Mouse (Mus musculus) liver, embryonic 14.5 days (tissue): ENCODE results near the gene 1700067P10Rik. TPM values are rescaled to one million over a fixed set of nuclear protein-coding genes. Genes with fewer than 3 reads are reported as not detected.

Source experiments
- ATAC-seq: fragments of 200-750 bp; cut with Nextera tagmentation; 2 replicates; pipeline ENCODE4 v1.8.0; 2017; ENCODE audit warnings: moderate number of reproducible peaks, mild to moderate bottlenecking, moderate library complexity; ENCODE audit not compliant: insufficient read depth
- DNase-seq, 3 experiments: peaks; one replicate each; pipeline ENCODE4 v3.0.0-alpha.2; 2012 to 2013; ENCODE audit warnings: low read depth in 3 of 3, low spot score in 3 of 3
- H3K27ac ChIP-seq: fragments of 300-500 bp; sonication (generic); 2 replicates; pipeline ENCODE4 v1.5.1; 2014; ENCODE audit warnings: moderate library complexity, mild to moderate bottlenecking, control low read depth, inconsistent platforms
- H3K27me3 ChIP-seq: fragments of 300-500 bp; sonication (generic); 2 replicates; pipeline ENCODE4 v1.6.1; 2014; ENCODE audit warnings: mild to moderate bottlenecking, low read length, moderate library complexity; ENCODE audit not compliant: control insufficient read depth, insufficient read depth
- H3K36me3 ChIP-seq: fragments of 300-500 bp; sonication (generic); replicated peaks from 2 replicates; pipeline ENCODE4 v1.6.1; 2014; ENCODE audit warnings: low read depth; ENCODE audit not compliant: control insufficient read depth, insufficient read depth
- H3K4me1 ChIP-seq, 2 experiments: fragments of 200-500 bp in 1 of 2; fragments of 300-500 bp in 1 of 2; sonication (generic) in 1 of 2; replicated peaks; 2 replicates each; pipeline ENCODE4 v1.6.1; 2012 to 2014; ENCODE audit warnings: antibody characterized with exemption in 1 of 2, inconsistent platforms in 1 of 2, low read length in 1 of 2; ENCODE audit not compliant: control insufficient read depth in 2 of 2, insufficient read depth in 2 of 2
- H3K4me2 ChIP-seq: fragments of 300-500 bp; sonication (generic); 2 replicates; pipeline ENCODE4 v1.6.1; 2014; ENCODE audit warnings: low read depth, mild to moderate bottlenecking, control low read depth, moderate library complexity
- H3K4me3 ChIP-seq, 2 experiments: fragments of 200-500 bp in 1 of 2; fragments of 300-500 bp in 1 of 2; sonication (generic) in 1 of 2; 2 replicates each; pipeline ENCODE4 v1.5.1; 2012 to 2014; ENCODE audit warnings: low read depth in 2 of 2, low read length in 2 of 2, mild to moderate bottlenecking in 2 of 2, control low read depth in 1 of 2, inconsistent platforms in 1 of 2, moderate library complexity in 1 of 2; ENCODE audit not compliant: insufficient read depth in 1 of 2
- H3K9ac ChIP-seq: fragments of 300-500 bp; sonication (generic); replicated peaks from 2 replicates; pipeline ENCODE4 v1.6.1; 2014; ENCODE audit warnings: mild to moderate bottlenecking, control low read depth, moderate library complexity
- H3K9me3 ChIP-seq: fragments of 300-500 bp; sonication (generic); 2 replicates; pipeline ENCODE4 v1.6.1; 2016; ENCODE audit warnings: low read length, mixed read lengths; ENCODE audit not compliant: control insufficient read depth
- CTCF ChIP-seq: IDR thresholded peaks from 2 replicates; pipeline ENCODE4 v1.5.1; 2016; ENCODE audit warnings: antibody characterized with exemption, low read depth, control low read depth
- EP300 ChIP-seq: IDR thresholded peaks from 2 replicates; pipeline ENCODE4 v1.6.1; 2016; ENCODE audit warnings: antibody characterized with exemption, low read depth
- WGBS: fragments of 180-500 bp; shearing (Covaris S2); extraction: QIAGEN DNeasy Blood & Tissue Kit; methylation state at CpG from one replicate; pipeline ENCODE4 v1.1.7; 2014; ENCODE audit not compliant: insufficient replicate concordance; 5-methylcytosine and 5-hydroxymethylcytosine counted together
- polyA plus RNA-seq, 2 experiments: library from polyadenylated mRNA; depleted of rRNA in 1 of 2; stranded (reverse) in 1 of 2; unstranded in 1 of 2; fragments of >200 nt; fragmentation: Nextera tagmentation in 1 of 2; extraction: Ambion mirVana in 1 of 2; gene quantifications; 2 replicates each; pipeline versions ENCODE4 v1.2.1 to v1.2.3; 2012 to 2014

The 1700067P10Rik gene
- polyA plus RNA-seq, 2 experiments: not detected

DNA sequence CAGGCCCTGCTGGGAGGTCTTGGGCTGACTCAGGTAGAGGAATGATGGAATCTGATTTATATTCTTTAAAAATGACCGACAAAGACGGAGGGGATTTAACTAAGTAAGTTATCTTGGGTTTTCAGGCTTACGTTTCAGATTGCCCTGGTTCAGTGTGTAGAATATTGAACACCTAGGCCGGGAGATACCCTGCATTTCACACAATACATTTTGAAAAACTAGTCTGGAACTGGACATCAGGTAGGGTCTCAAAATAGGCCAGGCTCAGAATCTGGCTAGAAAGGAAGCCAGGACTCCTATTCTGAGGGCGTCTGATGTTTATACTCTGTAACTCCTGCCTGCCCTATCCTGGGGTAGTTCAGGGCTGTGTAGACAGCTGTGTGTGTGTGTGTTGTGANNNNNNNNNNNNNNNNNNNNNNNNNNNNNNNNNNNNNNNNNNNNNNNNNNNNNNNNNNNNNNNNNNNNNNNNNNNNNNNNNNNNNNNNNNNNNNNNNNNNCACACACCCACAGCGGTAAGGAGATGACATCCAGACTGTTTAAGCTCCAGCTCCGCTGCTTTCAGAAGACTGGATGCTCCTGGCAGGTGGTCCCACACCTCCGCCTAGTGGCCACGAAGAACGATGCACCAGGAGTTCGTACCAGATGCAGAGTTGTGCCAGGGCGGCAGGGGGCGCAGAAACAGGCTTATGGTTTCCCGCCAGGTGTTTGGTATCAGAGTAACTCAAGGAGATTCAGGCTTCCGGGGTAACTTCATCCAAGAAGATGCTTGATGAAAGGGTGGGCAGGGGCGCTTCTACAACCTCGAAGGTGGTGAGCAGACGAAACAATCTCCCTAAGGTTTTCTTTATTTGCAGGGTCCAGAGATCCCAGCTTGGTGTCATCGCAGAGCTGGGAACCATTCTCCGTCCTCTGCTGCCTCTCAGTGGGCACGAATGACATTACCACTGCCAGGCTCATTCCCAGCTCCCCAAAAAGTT is 11.6 kb downstream of the 1700067P10Rik start:
- no peak overlapping the region for H3K27ac ChIP-seq
- no peaks in the 10 kb centered on the region for H3K9me3 ChIP-seq
- ATAC-seq: 0 out of 2 replicates have a peak, but pooled peaks have one; percentile 41
- H3K36me3 ChIP-seq: no peaks in the 10 kb centered on the region
- DNase-seq: peak; percentile 32 to 60 (median 42)
- no peak for TF ChIP-seq EP300
- peak; percentile 96 for TF ChIP-seq CTCF
- no peak overlapping the region for H3K4me3 ChIP-seq
- H3K27me3 ChIP-seq: peaks cover 48% of the 10 kb centered on the region
- 12% methylated on average over 21 of the region's 21 CpGs for WGBS
- H3K4me2 ChIP-seq: peak overlapping the region; percentile 33; the same call in 1 of the 2 replicates
- peaks cover 0 to 2% of the 10 kb centered on the region in 2 experiments; a peak in 1 of 4 replicates for H3K4me1 ChIP-seq
- no peak overlapping the region for H3K9ac ChIP-seq

GRCm38 (mm10) chr17:48107333-48107732 is 18.2 kb downstream of the 1700067P10Rik start:
- Histone ChIP-seq H3K36me3 (no peaks in the 10 kb centered on the region), H3K9ac (no peak overlapping the region), H3K4me1 (no peaks in the 10 kb centered on the region), H3K4me2 (no peak overlapping the region), H3K4me3 (no peak overlapping the region), H3K27me3 (no peaks in the 10 kb centered on the region), H3K27ac (no peak overlapping the region), H3K9me3 (no peaks in the 10 kb centered on the region)
- ATAC-seq (no peak), DNase-seq (no peak)
- no peak for TF ChIP-seq CTCF
- TF ChIP-seq EP300: no peak
- 48% methylated on average over 4 of the region's 4 CpGs for WGBS

- Histone ChIP-seq H3K4me1 (no peaks in the 10 kb centered on the region), H3K9ac (no peak overlapping the region), H3K27ac (no peak overlapping the region), H3K4me2 (no peak overlapping the region), H3K4me3 (no peak overlapping the region), H3K27me3 (no peaks in the 10 kb centered on the region), H3K9me3 (no peaks in the 10 kb centered on the region), H3K36me3 (no peaks in the 10 kb centered on the region)
- no peak for TF ChIP-seq EP300
- no peak for TF ChIP-seq CTCF
- 53% methylated on average over 6 of the region's 6 CpGs for WGBS
- DNase-seq (no peak), ATAC-seq (no peak)
These were observed 18.7 kb downstream of the 1700067P10Rik start for GRCm38 (mm10) chr17:48107862-48108261.

DNA sequence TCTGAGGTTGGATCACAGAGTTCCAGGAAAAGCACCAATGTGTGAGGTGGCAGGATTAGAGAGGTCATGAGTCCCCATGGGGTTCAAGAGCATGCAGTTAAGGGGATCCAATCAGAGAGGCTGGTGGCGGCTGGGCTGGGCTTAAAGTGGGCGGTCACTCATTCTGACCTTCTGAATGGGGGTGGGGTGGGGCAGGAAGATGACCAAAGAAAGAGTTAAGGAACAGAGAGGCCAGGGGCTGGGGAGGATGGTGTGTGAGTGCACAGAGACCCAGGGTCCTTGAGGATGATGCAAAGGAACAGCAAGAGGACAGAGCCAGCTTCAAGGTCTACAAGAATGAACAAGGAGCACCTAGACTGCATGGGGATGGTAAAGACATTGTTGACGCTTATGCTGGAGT is 19.4 kb downstream of the 1700067P10Rik start:
- Histone ChIP-seq H3K27me3 (no peaks in the 10 kb centered on the region), H3K36me3 (no peaks in the 10 kb centered on the region), H3K9ac (no peak overlapping the region), H3K4me3 (no peak overlapping the region), H3K27ac (no peak overlapping the region), H3K4me1 (no peaks in the 10 kb centered on the region), H3K9me3 (no peaks in the 10 kb centered on the region), H3K4me2 (no peak overlapping the region)
- ATAC-seq: no peak
- TF ChIP-seq CTCF: no peak
- TF ChIP-seq EP300: no peak
- WGBS: 57% methylated on average over 3 of the region's 3 CpGs
- no peak for DNase-seq

GRCm38 (mm10) chr17:48110547-48111287 is 21.6 kb downstream of the 1700067P10Rik start:
- Histone ChIP-seq H3K9me3 (no peaks in the 10 kb centered on the region), H3K27me3 (no peaks in the 10 kb centered on the region), H3K4me1 (no peaks in the 10 kb centered on the region), H3K9ac (no peak overlapping the region), H3K27ac (no peak overlapping the region), H3K4me3 (no peak overlapping the region), H3K4me2 (no peak overlapping the region), H3K36me3 (no peaks in the 10 kb centered on the region)
- TF ChIP-seq CTCF: peak; percentile 77
- no peak for TF ChIP-seq EP300
- 36% methylated on average over 8 of the region's 8 CpGs for WGBS
- DNase-seq (no peak), ATAC-seq (no peak)
